Comparison of ENCODE assay signal across 13 mouse cellular contexts in genomic region chr19:41568791-41569190, GRCm38 (mm10).
"Had no signal": no experiment of that assay in that cellular context is flagged by ENCODE, and none has a peak within 500 bp of the region (broad histone marks: within the 10 kb centered on the region; RNA-seq: fewer than 3 reads in every experiment).

No protein-coding gene starts in this region.

- H3K27ac ChIP-seq: lung, embryonic 15.5 days; macrophage; midbrain, embryonic 13.5 days; midbrain, embryonic 15.5 days; neural tube, embryonic 12.5 days had no signal

- DNase-seq: liver, postnatal 0 days; lung, adult 2 months; lung, postnatal 10 days; right cerebral cortex, postnatal 14 days; thymus, adult 18-20 months; thymus, postnatal 14 days; thymus, postnatal 36 days had no signal

- H3K36me3 ChIP-seq: lung, embryonic 15.5 days; midbrain, embryonic 13.5 days; midbrain, embryonic 15.5 days; neural tube, embryonic 12.5 days had no signal

- H3K4me3 ChIP-seq: lung, embryonic 15.5 days; megakaryocyte, embryonic 14.5 days; midbrain, embryonic 13.5 days; midbrain, embryonic 15.5 days; neural tube, embryonic 12.5 days had no signal

- H3K9me3 ChIP-seq: lung, embryonic 15.5 days; megakaryocyte, embryonic 14.5 days; midbrain, embryonic 13.5 days; midbrain, embryonic 15.5 days; neural tube, embryonic 12.5 days had no signal

- H3K9ac ChIP-seq: liver, postnatal 0 days; lung, embryonic 15.5 days; midbrain, embryonic 13.5 days; midbrain, embryonic 15.5 days; neural tube, embryonic 12.5 days had no signal

- H3K4me1 ChIP-seq: midbrain, embryonic 15.5 days; neural tube, embryonic 12.5 days had no signal

- H3K27me3 ChIP-seq: lung, embryonic 15.5 days; megakaryocyte, embryonic 14.5 days; midbrain, embryonic 13.5 days; midbrain, embryonic 15.5 days; neural tube, embryonic 12.5 days had no signal

- ATAC-seq: liver, postnatal 0 days; midbrain, embryonic 13.5 days; midbrain, embryonic 15.5 days had no signal
